Mouse (Mus musculus): ENCODE measurements around the gene Cyp4a12b.

DNA sequence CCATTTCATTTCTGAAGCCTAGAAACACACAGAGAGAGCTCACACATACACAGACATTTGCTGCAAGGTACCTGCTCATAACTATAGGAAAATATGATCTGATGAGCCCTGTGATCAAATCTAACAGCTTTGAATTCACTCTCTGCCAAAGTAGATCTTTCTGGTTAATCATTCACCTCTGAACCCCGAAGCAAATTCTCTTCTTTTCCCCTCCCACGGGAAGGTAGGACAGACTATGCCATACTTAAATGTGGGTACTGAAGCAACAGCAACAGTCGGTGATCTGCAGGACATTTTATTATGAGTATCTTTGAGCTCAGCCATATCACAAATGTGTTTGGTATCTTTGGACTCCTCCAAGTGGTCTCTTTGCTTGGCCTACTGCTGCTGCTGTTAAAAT, 40.9 kb downstream of the Cyp4a12b start, which contains the start of gene Cyp4a30b:
- TF ChIP-seq ZMIZ1 (IDR thresholded peaks at IDR 0.05; ENCODE audit: low read depth, low read length) (no peak), CTCF (conservative IDR thresholded peaks at IDR 0.05 in 1 of 2, IDR thresholded peaks at IDR 0.05 in 1 of 2; ENCODE audit: low read depth in 2 of 2, low read length in 2 of 2) (no peak), TBP (conservative IDR thresholded peaks at IDR 0.05; ENCODE audit: low read depth, low read length) (no peak), MXI1 (IDR thresholded peaks at IDR 0.05; ENCODE audit: low read depth, low read length) (no peak), BHLHE40 (IDR thresholded peaks at IDR 0.05; ENCODE audit: low read depth, low read length) (no peak), ZC3H11A (IDR thresholded peaks at IDR 0.05; ENCODE audit: low read depth, low read length) (no peak), EP300 (IDR thresholded peaks at IDR 0.05; ENCODE audit: low read length) (no peak), POLR2AphosphoS2 (IDR thresholded peaks at IDR 0.05; ENCODE audit: low read depth, low read length) (no peak), MEF2A (IDR thresholded peaks at IDR 0.05; ENCODE audit: borderline replicate concordance, low read depth, low read length) (no peak), UBTF (IDR thresholded peaks at IDR 0.05; ENCODE audit: low read depth, low read length) (no peak), USF1 (IDR thresholded peaks at IDR 0.05; ENCODE audit: low read depth, low read length) (no peak), E2F4 (IDR thresholded peaks at IDR 0.05; ENCODE audit: insufficient replicate concordance, low read depth, low read length) (no peak), JUND (conservative IDR thresholded peaks at IDR 0.05; ENCODE audit: low read depth, low read length) (no peak), USF2 (conservative IDR thresholded peaks at IDR 0.05; ENCODE audit: low read depth, low read length) (no peak)
